Mouse (Mus musculus): ENCODE data around the gene Zic4.

The Zic4 gene

DNA sequence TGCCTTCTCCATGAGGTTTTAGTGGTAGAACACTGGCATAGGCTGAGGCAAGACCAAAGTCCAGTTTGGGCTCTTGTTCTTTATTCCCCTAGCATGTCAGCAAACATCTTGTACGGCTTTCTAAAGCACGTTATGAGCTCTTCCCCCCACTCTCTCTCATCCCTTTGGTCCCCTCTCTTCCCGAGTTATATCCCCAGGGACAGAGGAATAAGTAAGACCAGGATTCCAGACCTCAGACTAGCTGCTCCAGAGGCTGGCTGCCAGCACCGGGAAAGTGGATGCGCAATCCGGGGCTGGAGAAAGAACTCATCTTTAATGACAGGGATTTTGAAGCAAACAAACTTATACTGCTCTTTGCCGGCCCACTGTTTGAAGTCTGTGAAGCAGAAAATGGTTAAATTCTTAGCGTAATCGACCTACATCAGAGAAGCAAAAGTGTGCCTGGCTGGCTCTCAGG lies 18.3 kb downstream of the Zic4 start:
- DNase-seq: peak; percentile 53 to 73

DNA sequence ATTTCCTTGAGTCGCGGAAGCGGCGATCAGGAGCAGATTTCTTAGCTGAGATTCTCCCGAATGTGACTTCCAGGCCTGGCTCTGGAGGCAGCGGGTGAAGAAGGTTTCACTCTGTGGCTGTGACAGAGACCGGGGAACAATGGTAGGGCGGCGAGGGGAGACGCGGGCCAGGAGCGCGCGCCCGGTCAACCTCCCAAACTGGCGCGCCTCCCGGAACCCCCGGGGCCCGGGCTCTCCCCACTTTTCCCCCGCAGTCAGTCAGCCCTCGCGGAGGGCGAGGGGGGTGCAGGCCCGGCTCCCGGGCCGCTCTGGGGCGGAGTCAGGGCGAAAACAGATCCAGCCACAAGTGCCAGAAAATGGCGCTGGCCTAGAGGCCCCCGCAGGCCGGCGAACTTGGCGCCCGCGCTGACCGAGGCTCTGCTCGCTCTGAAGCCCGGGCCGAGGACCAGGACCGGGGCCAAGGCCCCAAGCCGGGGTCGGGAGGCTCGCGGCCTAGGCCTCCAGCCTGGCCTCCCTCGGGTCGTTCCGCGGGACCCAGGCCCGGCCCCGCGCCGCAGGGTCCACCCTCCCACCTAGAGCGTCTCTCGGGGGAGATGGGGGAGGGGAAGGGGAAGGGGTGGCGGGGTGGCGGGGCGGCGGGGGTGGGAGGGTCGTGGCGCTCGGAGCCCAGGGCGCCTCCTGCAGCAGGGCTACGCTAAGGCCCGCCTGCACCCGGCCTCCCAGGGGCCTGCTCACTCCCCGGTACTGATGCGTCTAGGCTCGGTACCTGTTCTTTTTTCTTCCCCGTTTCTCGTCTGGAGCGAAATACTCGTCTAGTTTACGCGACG lies 19.3 kb downstream of the Zic4 start:
- DNase-seq: peak; percentile 90 to 96

DNA sequence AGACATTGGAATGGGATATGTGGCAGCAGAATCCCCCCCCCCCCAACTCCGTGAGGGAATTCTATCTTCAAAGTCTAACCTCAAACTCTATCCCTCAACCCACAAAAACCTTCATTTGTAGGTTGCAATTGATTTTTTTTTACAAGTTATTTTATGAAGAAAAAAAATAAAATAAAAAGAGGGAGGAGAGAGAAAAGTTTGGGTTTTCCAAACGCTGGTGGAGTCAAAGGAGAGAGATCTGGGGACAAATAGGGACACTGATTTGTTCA lies 19.8 kb downstream of the Zic4 start:
- DNase-seq: no peak

DNA sequence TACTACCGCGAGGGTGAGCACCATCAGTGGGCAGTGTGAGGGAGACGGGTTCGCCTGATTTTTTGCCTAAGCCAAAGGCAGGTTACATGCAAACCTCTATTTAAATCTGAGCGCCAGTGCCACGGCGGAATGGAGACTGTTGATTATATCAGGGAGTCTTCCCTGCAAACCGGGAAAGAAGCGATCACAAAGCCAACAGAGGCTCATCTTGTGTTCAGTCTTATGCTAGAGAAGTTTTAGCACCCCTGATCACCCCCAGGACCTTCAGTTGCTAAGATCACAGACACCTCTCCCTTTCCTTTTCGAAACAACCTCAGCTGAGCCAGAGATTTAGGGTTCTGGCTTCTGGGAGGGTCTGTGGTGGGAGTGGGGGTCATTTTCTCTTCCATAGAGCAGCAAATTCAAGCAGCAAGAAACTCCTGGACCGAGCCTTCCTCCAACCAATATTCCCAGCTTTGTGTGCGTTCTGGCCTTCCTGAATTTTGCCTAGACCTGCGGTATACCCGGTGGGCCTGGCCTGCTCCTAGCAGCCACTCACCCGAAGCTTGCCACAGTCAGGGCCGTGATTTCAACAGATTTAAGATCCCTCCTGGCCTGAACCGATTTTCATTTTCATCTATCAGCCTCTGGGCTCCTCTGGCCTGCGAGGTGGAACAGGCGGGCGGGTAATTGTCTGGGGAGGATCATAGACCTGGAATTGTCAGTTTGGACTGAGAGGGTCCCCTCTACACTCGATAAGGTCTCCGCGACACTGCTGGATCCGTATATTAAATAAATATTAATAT lies 20.4 kb downstream of the Zic4 start:
- DNase-seq: peak in 1 of 2 experiments; percentile 67

DNA sequence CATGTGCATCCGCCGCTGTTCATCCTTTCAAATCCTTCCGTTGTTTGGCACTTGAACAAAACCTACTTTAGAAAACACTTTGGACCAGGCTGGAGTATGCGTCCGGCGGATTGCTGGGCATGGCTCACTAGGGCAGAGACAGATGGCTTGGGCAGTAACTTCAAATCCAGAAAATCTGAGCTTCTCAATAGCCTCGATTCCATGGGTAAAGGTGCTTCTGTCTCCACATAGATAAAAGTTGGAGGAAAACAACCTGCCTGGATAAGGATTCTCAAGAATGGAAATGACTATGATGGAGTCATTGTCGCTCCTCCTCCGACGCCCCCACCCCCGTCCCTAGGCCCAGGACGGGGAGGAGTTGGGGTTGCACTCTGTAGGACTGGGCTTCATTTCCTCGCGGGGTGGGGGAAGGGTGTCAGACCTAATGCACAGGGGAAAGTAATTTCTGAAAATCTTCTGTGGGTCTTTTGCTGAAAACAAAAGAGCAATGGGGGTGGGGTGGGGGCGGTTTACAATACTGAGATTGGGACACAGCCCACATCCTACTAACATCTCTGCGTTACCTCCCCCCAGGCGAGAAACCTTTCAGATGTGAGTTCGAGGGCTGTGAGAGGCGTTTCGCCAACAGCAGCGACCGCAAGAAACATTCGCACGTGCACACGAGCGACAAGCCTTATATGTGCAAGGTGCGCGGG lies 21.4 kb downstream of the Zic4 start:
- peak; percentile 75 to 78 for DNase-seq

DNA sequence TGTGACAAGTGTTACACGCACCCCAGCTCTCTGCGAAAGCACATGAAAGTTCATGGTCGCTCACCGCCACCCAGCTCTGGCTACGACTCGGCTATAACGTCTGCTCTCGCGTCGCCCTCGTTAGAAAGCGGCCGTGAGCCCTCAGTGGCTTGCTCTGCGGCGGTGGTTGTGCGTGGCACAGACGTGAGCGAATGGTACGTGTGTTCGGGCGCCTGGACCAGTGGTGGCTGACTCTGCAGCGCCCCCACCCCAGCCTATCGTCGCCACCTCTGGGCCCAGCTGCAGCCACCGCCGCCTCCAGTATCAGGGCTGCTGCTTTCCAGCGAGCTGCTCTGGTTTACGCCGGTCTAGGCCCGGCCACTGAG lies 21.9 kb downstream of the Zic4 start:
- DNase-seq: peak in 1 of 2 experiments; percentile 64

DNA sequence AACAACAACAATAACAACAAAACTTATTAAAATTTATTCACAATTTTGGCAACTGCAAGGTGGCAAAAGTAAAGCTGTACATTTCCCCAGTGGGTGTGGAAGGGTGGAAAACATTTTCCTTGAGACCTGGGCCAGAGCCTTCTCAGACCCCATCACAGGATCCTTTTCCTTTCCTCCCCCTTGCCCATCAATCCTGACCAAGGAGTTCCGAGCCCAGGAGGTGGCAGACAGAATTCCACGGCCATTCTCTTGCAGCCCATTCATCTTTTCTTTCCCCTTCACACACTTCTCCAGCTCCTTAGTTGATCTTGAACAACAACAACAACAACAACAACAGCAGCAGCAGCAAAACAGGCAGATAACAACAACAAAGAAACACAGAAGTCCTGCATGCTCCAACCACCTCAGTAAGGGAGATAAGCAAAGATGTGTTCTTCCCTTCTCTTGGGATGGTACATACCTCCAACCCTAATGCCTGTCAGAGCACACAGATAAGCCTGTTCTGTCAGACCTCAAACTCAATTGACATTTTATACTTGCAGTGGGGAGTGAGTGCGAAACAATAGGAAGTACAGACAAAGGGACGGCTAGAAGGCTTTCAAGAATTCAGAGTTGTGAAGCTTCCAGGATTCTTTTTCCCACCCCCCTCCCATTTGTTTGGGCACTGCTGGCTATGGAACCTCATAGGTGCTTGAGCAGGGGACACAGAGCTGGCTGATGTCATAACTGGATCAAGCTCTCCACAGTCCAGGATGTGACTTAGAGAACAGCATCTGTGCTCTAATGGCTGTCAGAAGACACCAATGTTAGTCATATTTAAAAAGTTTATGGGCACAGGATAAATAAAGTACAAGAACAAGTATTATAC lies 22.7 kb downstream of the Zic4 start:
- peak in 1 of 2 experiments; percentile 12 for DNase-seq

DNA sequence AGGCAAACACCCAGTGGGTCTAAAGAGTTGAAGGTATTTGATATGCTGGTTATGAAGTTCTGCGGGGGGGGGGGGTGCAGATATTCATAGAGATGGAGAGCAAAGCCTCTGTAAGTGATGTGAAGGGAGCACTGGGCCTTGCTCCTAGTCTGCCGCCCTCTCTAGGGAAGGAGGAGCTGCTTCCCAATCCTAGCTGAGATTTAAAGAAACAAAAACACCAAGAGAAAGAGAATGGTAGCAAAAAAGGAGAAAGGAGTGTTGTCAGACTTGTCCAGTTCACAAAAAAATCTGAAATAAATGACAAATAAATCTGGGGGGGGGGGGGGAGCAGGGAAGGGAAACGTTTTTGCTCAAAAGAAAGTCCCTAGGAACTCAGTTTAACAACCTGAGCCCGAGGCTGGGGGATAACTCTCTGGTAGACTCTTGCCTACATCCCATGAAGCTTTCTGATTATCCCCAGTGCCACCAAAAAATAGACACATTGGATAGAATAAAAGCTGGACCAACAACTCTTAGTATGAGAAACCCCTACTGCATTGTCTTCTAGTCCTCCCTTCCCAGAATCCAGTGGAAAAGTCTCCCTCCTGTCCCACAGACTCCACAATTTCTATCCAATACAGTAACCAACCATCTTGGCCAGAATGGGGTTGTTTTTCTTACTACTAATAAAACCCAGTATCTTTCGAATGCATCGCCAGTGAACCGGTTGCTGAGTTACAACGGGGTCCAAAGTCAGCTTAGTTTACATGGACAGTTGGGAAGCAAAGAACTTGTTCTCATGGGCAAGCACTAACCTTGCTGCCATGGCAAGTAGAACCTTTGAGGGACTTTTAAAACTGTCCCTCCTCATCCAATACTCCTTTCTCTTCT lies 23.6 kb downstream of the Zic4 start:
- DNase-seq: no peak

DNA sequence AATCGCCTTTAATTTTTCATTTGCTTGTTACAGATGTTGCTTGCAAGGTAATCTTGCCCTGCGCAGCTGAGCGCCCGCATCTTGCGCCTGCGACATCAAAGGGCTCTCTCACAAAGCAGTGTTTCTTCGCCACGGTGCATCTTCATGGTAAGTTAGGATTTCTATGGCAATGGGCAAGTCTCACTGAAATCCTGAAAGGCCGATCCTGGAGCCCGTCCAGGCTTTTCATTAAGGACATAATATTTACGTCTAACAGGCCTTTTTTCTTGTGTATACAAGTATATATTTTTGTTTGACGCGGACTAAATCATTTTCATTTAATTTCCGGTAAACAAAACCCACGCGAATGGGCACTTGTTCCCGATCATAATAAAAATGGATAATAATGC lies 24.3 kb downstream of the Zic4 start:
- DNase-seq: peak in 1 of 2 experiments; percentile 51

DNA sequence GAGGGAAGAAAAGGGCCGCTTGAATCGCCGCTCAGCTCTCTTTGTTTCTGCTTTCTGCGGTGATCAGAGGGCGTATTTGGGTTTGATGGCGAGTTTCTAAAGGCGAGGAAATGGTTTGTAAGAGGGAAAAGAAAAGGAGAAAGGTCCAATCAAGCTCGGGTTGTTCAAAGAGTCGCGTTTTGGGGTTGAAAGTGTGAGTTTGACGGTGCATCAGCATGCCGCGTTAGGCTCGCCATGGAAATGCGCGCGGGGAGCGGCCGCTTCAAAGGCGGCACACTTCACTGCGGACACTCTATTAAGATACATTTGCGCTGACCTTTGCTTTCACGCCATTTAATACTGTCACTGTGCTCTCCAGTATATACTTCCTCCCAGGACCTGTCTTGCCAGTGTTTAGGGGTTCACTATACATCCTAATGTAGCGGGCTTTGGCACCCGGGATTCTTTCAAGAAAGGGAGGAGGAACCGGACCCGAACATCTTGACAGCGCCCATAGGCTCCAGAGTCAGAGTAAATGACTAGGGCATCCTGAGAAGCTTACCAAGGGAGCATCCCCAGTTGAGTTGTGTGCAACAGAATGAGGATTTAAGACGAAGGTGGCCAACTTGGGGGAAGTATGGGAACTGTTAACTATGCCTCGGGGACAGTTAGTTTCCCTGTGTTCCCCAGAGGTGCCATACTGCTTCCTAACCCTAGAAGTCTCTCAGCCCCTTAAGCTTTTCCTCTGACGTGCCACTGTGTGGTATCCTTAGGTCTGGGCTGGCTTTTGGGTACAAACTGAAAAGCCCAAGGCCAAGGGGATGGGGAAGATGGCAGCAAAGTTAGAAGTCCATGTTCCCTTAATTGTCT lies 24.9 kb downstream of the Zic4 start:
- peak in 1 of 2 experiments; percentile 58 for DNase-seq

DNA sequence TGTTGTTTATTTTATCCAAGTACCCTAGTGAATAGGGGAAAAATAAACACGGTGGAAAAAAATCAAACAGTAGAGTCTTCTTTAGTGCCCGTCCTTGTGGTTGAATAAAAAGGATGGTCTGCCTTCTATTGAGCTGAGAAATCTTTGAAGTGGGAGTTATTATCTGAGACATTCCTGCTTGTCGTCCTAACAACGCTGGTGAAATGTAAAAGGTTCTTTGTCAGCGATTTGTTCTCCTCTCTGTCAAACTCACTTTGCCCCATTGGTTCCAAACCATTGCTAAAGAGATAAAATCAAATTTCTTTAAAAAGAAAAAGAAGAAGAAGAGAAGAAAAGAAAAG lies 25.5 kb downstream of the Zic4 start:
- DNase-seq: no peak

DNA sequence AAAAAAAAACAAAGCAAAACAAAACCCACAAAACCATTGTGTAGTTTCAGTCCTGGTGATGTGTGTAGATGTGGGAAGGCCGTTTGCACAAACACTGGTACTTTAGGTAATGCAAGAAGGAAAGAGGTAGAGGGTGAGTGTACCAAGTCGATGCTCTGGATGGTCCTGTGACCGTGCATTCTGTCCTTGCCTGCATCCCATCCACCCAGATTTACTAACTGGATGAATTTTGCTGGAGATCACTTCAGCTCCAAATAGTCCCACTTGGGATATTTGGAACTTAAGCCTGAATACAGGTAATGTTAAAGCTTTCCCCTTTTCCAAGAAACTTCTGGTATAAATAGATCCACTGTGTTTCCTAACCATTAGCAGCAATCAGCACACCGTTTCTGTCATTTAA lies 26.0 kb downstream of the Zic4 start:
- no peak for DNase-seq

DNA sequence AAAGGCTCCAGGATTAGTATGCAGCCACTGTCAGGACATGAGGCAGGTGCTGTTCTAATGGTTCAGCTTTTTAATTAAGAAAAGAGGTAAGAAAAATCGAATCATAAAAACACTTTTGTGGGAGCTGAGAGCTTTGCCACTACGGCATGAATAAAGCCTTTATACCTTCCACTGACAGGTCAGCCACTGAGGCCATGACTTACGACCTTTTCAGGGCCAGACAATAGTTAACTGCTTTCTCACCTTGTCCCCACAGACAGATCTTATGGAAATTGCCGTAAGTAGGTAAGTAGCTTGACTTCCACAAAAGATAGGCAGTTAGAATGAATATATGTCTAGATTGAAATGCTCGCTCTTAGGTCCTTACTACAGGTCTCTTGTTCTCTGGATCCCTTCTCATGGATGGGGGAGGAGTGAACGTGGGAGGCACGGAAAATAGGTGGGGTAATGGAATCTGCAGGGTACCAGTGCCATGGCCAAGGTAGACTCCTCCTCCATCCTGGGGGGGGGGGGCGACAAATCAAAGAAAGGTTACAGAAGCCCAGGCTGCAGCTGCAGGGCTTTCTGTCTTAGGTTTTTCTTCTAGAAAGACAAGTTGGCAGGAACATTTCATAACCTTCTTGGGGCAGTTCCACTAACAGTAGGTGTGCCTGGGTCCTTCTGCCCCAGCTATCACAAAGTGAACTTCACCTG lies 31.3 kb downstream of the Zic4 start:
- no peak for DNase-seq

DNA sequence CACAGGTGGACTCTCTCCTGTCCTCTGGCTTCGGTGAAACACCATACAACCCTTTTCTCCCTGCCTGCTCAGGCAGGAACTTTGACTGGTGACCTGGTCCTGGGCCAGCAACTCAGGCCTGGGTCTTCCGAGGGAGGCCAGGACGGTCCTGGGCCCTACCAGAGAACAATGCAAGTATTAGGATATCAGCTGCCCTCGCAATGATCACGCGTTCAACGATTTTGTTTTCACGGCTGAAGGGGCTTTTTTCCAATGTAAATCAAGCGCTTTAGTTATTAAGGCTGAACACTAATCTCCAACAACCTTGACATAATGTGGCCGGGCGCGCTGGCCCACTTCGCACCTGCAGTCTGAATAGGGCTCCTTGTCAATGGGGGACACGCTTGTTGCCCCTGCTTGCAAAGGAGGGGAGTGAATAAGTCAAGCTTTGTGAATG lies 32.0 kb downstream of the Zic4 start:
- no peak for DNase-seq

DNA sequence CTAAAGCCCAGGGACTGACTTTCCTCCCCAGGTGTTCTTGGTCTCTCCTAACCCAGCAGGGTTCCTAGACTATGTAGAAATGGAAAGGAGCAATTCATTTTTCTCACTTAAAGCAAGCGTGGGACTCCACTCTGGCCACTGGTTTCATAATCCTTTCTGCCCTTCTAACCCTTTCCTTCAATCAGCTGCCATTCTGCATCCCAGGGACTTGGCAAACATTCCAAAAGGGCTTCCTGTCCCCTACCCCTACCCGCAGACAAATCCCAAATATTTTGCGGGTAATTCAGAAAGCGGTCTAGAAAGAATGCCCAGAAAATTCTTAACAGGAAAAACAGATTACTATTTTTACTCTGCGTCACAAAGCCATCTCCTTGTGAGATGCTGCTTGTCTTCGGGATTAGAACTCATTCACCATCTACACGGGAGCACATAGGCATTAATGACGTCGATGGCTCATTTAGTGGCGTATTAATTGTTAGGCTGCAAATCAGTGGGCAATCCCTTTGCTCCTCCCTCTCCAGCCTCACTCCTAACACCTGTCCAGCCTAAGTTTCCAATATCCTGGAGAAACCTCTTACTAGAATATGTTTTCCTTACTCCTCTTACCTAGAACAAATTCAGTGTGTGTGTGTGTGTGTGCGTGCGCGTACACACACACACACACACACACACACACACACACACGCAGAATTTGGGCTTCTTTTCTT lies 33.0 kb downstream of the Zic4 start:
- no peak for DNase-seq

DNA sequence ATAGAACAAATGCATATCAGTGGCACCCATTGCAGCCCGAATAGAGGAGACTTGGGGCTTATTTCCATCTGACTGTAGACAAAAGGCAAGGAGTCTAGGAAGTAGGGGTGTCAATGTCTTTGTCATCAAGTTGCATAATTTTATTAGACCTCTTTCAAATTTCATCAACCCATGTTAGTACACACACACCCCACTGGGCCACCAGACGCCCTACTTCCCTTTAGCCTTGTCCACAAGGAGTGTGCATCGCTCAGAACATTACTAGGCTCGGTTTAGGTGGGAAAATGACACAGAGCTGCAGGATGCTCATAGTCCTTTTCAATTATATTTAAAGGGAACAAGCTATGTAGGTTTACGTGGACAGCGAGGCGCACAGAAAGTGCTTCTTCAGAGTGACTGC lies 37.8 kb downstream of the Zic4 start:
- DNase-seq: no peak

DNA sequence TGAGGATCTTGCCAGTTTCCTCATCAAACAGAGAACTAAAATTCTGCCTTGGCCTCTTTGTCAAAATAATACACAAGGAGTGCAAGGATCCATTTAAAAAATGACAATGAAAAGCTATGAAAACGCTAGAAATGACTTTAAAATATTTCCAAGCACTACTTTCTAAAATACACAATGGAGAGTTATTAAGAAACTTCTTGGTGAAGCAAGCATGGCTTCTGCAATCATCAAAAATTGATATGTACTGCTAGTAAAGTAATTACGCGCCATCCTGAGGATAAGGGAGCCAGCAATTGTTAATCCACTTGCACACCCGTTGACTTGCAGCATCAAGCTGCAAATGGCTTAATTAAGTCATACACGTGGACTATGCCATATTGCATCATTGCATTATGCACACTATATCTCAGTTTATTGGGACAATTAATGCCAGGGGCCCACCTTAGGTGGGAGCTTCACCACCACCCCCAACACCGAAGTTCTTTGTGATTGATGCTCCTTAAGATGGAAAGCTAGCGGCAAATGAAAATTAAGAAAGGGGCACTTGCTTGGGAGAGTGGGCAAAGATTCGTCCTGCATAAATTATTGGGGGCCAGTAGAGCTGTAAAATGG lies 38.4 kb downstream of the Zic4 start:
- no peak for DNase-seq

DNA sequence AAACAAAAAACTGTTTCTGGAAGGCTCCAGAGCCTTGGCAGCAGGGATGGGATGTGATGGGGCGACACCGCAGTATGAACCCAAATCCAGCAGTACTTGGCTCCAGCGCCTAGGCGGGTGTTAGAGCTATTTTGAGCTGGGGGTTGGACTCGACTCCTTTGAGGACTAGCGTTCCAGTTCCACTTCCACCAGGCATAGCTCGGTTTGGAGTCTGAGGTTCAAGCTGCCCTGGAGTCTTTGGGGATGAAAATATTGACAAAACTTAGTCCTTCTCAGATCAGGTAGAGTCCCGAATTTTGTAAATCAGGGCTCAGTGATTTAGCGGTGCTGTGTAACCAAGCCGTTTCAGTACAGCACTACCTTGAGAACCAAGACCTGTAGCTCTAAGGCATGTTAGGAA lies 39.3 kb downstream of the Zic4 start:
- no peak for DNase-seq

DNA sequence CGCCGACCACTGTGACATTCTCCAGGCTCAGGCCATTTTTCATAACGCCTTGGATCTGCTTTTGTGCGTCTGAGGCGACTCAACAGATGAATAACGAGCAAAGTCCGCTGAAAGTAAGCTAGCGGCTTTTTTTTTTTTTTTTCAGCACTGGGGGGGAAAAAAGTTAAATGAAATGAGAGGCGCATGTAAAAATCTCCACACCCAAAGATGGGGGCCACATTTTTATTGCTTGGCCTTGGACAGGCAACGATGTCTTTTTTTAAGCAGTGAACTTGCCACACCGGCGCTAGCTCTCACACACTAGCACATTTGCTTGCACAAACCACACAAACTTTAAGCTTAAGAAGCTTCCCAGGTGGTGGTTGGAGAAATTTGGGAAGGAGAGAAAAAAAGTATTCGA lies 42.0 kb downstream of the Zic4 start:
- DNase-seq: no peak

Data from cerebellum, adult 18-20 months (tissue).